Mouse (Mus musculus): ENCODE data around the gene Mcur1. TPM values are rescaled to one million over a fixed set of nuclear protein-coding genes. Genes with fewer than 3 reads are reported as not detected.

Mcur1 gene
- polyA plus RNA-seq, 1 experiment from 2014 or later: 5.4 TPM

DNA sequence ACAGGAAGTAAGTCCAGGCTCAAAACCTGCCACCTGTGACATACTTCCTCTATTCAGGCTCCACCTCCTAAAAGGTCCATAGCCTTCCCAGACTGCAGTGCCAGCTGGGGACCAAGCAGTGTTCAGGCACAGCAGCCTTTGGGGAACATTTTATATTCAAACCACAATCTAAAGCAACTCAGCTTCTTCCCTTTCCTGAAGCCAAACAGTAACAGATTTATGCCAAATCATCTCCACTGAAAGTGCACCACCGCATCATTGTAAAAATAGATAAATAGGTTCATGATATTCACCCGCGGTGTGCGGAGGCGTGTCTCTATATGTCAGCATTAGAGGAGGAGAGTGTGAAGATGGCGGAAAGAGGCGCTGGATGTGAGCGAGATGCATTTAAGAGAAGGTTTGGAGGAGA lies 45.0 kb downstream of the Mcur1 start:
- no peak overlapping the region for H3K9ac ChIP-seq (ENCODE audit: low read depth, low read length)
- H3K27me3 ChIP-seq (ENCODE audit: control insufficient read depth, insufficient read depth, low read depth, low read length): no peaks in the 10 kb centered on the region
- H3K4me2 ChIP-seq (ENCODE audit: low read depth, low read length): no peak overlapping the region
- no peak overlapping the region for H3K27ac ChIP-seq (ENCODE audit: low read length)
- ATAC-seq (ENCODE audit: low read depth): no peak
- WGBS (ENCODE audit: insufficient replicate concordance): 51% methylated on average over 8 of the region's 8 CpGs
- H3K4me3 ChIP-seq (ENCODE audit: low read depth, low read length): no peak overlapping the region
- H3K36me3 ChIP-seq (ENCODE audit: control insufficient read depth, insufficient read depth): no peaks in the 10 kb centered on the region
- no peaks in the 10 kb centered on the region for H3K9me3 ChIP-seq (replicated peaks; ENCODE audit: control insufficient read depth, low read length)
- H3K4me1 ChIP-seq (ENCODE audit: control insufficient read depth, low read depth, low read length): no peaks in the 10 kb centered on the region

DNA sequence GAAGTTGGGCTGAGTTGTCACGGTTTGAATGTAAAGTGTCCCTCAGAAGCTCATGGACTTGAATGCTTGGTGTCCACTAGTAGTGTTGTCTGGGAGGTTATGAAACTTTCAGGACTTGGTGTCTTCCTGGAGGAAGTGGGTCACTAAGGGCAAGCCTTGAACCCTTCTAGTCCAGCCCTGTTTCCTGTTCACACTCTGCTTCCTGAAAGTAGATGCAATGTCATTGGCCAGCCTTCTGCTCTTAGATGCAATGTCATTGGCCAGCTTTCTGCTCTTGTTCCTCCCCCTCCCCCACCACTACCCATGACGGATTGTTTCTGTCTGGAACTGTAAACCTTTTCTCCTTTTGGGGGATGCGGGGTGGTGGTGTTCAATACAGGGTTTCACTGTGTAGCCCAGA lies 47.3 kb downstream of the Mcur1 start:
- no peaks in the 10 kb centered on the region for H3K9me3 ChIP-seq (replicated peaks; ENCODE audit: control insufficient read depth, low read length)
- no peak overlapping the region for H3K9ac ChIP-seq (ENCODE audit: low read depth, low read length)
- no peak overlapping the region for H3K4me3 ChIP-seq (ENCODE audit: low read depth, low read length)
- ATAC-seq (ENCODE audit: low read depth): no peak
- H3K4me2 ChIP-seq (ENCODE audit: low read depth, low read length): no peak overlapping the region
- H3K4me1 ChIP-seq (ENCODE audit: control insufficient read depth, low read depth, low read length): no peaks in the 10 kb centered on the region
- no peaks in the 10 kb centered on the region for H3K27me3 ChIP-seq (ENCODE audit: control insufficient read depth, insufficient read depth, low read depth, low read length)
- H3K36me3 ChIP-seq (ENCODE audit: control insufficient read depth, insufficient read depth): no peaks in the 10 kb centered on the region
- WGBS (ENCODE audit: insufficient replicate concordance): 57% methylated on average over 3 of the region's 3 CpGs
- H3K27ac ChIP-seq (ENCODE audit: low read length): no peak overlapping the region

DNA sequence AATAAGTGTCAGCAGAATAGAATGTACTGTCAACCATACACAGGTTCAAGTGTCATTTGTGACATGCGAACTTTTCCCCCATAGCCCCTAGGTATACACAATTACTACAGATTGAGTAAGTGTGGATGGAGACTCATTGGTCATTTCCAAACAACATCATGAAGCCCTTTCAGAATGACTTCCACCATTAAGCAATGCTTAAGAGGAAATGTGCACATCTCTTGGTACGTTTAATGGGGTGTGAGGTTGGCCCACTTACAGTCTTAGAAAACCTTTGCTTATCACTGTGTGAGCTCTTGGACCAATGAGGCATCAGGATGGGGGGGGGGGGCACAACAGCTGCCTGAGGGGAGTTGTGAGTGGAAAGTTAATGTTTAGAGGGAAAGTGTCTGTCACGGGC lies 54.2 kb downstream of the Mcur1 start:
- Histone ChIP-seq H3K4me2 (ENCODE audit: low read depth, low read length) (no peak overlapping the region), H3K9me3 (replicated peaks; ENCODE audit: control insufficient read depth, low read length) (no peaks in the 10 kb centered on the region), H3K27me3 (ENCODE audit: control insufficient read depth, insufficient read depth, low read depth, low read length) (no peaks in the 10 kb centered on the region), H3K9ac (ENCODE audit: low read depth, low read length) (no peak overlapping the region), H3K36me3 (ENCODE audit: control insufficient read depth, insufficient read depth) (no peaks in the 10 kb centered on the region), H3K4me1 (ENCODE audit: control insufficient read depth, low read depth, low read length) (peaks cover 4% of the 10 kb centered on the region), H3K4me3 (ENCODE audit: low read depth, low read length) (no peak overlapping the region), H3K27ac (ENCODE audit: low read length) (no peak overlapping the region)
- ATAC-seq (ENCODE audit: low read depth): no peak
- WGBS (ENCODE audit: insufficient replicate concordance): 51% methylated on average over 3 of the region's 3 CpGs

DNA sequence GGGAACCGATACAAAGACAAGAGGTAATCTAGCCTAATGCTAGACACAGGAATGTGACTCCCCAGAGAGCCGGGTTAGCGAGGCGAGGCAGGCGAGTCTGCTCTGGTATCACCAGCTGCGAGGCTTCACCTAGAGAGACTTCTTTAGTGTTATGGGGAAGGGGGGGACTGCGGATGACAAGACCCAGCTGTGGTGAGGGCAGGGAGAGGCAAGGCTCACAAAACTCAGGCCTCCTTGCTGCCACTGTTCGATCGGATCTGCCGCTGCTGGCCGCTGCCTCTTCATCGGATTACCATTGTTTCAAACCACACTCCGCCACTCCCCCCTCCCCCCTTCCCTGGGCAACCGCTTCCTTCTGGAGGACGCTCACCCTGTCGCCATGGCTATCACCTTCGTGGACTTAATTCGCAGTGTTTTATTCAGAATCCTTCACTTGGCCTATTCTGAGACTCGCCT lies 56.6 kb downstream of the Mcur1 start:
- WGBS (ENCODE audit: insufficient replicate concordance): 4% methylated on average over 19 of the region's 19 CpGs
- Histone ChIP-seq H3K4me1 (ENCODE audit: control insufficient read depth, low read depth, low read length) (peaks cover 4% of the 10 kb centered on the region), H3K9me3 (replicated peaks; ENCODE audit: control insufficient read depth, low read length) (no peaks in the 10 kb centered on the region), H3K4me3 (ENCODE audit: low read depth, low read length) (peak overlapping the region; percentile 18; the same call in 1 of the 2 replicates), H3K27me3 (ENCODE audit: control insufficient read depth, insufficient read depth, low read depth, low read length) (no peaks in the 10 kb centered on the region), H3K36me3 (ENCODE audit: control insufficient read depth, insufficient read depth) (no peaks in the 10 kb centered on the region), H3K9ac (ENCODE audit: low read depth, low read length) (no peak overlapping the region), H3K27ac (ENCODE audit: low read length) (no peak overlapping the region), H3K4me2 (ENCODE audit: low read depth, low read length) (peak overlapping the region; percentile 50)
- ATAC-seq (ENCODE audit: low read depth): no peak

DNA sequence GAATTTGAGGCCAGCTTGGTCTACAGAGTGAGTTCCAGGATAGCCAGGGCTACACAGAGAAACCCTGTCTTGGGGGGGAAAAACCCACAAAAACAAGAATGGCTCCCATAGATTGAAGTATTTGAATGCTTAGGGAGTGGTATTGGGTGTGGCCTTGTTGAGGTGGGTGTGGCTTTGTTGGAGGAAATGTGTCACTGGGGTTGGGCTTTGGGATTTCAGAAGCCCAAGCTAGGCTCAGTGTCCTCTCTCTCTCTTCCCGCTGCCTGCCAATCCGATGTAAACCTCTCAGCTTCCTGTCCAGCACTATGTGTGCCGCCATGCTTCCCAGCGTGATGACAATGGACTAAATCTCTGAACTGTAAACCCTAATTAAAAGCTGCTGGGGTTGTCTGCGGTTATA lies 58.4 kb downstream of the Mcur1 start:
- no peak for ATAC-seq (ENCODE audit: low read depth)
- no peaks in the 10 kb centered on the region for H3K36me3 ChIP-seq (ENCODE audit: control insufficient read depth, insufficient read depth)
- H3K4me1 ChIP-seq (ENCODE audit: control insufficient read depth, low read depth, low read length): peaks cover 4% of the 10 kb centered on the region
- H3K27me3 ChIP-seq (ENCODE audit: control insufficient read depth, insufficient read depth, low read depth, low read length): no peaks in the 10 kb centered on the region
- H3K4me2 ChIP-seq (ENCODE audit: low read depth, low read length): no peak overlapping the region
- no peak overlapping the region for H3K4me3 ChIP-seq (ENCODE audit: low read depth, low read length)
- WGBS (ENCODE audit: insufficient replicate concordance): 90% methylated on average over 5 of the region's 5 CpGs
- H3K9me3 ChIP-seq (replicated peaks; ENCODE audit: control insufficient read depth, low read length): no peaks in the 10 kb centered on the region
- no peak overlapping the region for H3K27ac ChIP-seq (ENCODE audit: low read length)
- H3K9ac ChIP-seq (ENCODE audit: low read depth, low read length): no peak overlapping the region

DNA sequence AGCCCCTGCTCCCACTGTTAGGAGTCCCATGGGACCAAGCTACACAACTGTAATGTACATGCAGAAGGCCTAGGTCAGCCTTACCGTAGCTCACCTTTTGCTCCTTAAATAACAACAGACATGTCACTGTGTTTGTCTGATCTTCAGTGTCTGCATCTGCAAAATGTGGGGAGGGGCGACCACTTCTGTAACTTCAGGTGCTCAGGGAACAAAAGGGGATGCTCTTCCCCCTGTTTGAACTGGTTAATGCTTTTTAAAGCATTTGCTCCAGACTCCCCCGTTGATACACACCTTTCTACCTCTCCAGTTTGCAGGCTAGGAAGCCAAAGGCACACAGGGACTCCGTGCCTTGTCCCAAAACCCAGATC lies 59.5 kb downstream of the Mcur1 start:
- H3K4me1 ChIP-seq (ENCODE audit: control insufficient read depth, low read depth, low read length): peaks cover 4% of the 10 kb centered on the region
- H3K9me3 ChIP-seq (replicated peaks; ENCODE audit: control insufficient read depth, low read length): no peaks in the 10 kb centered on the region
- no peak overlapping the region for H3K4me3 ChIP-seq (ENCODE audit: low read depth, low read length)
- no peak overlapping the region for H3K4me2 ChIP-seq (ENCODE audit: low read depth, low read length)
- 70% methylated on average over 4 of the region's 4 CpGs for WGBS (ENCODE audit: insufficient replicate concordance)
- ATAC-seq (ENCODE audit: low read depth): no peak
- no peak overlapping the region for H3K9ac ChIP-seq (ENCODE audit: low read depth, low read length)
- H3K36me3 ChIP-seq (ENCODE audit: control insufficient read depth, insufficient read depth): no peaks in the 10 kb centered on the region
- no peak overlapping the region for H3K27ac ChIP-seq (ENCODE audit: low read length)
- H3K27me3 ChIP-seq (ENCODE audit: control insufficient read depth, insufficient read depth, low read depth, low read length): no peaks in the 10 kb centered on the region

DNA sequence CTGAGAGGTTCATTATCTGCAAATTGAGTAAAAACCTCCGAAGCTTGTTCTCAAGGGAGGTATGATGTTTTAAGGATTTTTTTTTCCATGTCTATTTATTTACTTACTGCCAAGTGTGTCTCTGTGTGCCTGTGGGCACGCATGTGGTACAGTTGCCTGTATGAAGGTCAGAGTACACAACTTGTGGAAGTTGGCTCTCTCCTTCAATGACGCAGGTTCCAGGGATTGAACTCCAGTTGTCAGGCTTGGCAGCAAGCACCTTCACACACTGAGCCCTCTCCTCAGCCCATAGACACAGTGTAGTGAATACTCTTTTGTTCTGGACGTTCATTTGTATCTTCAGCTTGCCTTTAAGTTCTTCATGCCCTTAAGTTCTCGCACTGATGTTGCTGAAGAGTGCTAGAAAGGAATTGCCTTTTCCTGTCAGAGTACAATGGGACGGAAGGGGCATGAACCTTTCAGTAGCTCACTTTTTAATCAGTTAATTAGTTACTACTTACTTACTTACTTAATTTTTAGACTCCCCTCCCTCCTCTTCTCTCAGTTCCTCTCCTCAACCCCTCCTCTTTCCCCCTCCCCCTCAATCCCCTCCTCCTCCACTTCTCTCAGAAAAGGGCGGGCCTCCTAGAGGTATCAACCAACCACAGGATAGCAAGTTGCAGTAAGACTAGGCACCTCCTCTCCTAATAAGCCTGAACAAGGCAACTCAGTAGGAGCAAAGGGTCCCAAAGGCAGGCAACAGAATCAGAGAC lies 60.1 kb downstream of the Mcur1 start:
- Histone ChIP-seq H3K4me2 (ENCODE audit: low read depth, low read length) (no peak overlapping the region), H3K9ac (ENCODE audit: low read depth, low read length) (no peak overlapping the region), H3K9me3 (replicated peaks; ENCODE audit: control insufficient read depth, low read length) (no peaks in the 10 kb centered on the region), H3K4me3 (ENCODE audit: low read depth, low read length) (no peak overlapping the region), H3K4me1 (ENCODE audit: control insufficient read depth, low read depth, low read length) (peaks cover 4% of the 10 kb centered on the region), H3K27me3 (ENCODE audit: control insufficient read depth, insufficient read depth, low read depth, low read length) (no peaks in the 10 kb centered on the region), H3K36me3 (ENCODE audit: control insufficient read depth, insufficient read depth) (no peaks in the 10 kb centered on the region), H3K27ac (ENCODE audit: low read length) (no peak overlapping the region)
- no peak for ATAC-seq (ENCODE audit: low read depth)
- 57% methylated on average over 7 of the region's 7 CpGs for WGBS (ENCODE audit: insufficient replicate concordance)

DNA sequence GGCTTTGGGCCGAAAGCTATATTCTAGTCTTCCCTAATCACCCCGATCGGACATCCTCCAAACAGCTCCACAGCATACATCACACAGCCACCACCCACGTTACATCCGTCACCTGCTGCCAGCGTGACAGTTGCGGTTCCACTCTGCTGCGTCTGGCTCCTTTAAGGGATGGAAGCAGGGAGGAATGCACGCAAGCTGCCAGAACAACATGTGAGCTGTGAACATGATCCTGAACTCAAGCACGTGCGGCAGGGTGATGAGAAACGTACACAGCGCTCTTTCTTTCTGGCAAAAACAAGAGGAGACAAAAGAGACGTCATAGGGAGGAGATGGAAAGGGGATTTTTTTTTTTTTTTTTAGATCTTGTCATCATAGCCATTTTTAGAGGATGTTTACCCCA lies 61.1 kb downstream of the Mcur1 start:
- Histone ChIP-seq H3K9me3 (replicated peaks; ENCODE audit: control insufficient read depth, low read length) (no peaks in the 10 kb centered on the region), H3K4me1 (ENCODE audit: control insufficient read depth, low read depth, low read length) (peaks cover 4% of the 10 kb centered on the region), H3K27ac (ENCODE audit: low read length) (no peak overlapping the region), H3K9ac (ENCODE audit: low read depth, low read length) (no peak overlapping the region), H3K4me3 (ENCODE audit: low read depth, low read length) (no peak overlapping the region), H3K27me3 (ENCODE audit: control insufficient read depth, insufficient read depth, low read depth, low read length) (no peaks in the 10 kb centered on the region), H3K36me3 (ENCODE audit: control insufficient read depth, insufficient read depth) (no peaks in the 10 kb centered on the region), H3K4me2 (ENCODE audit: low read depth, low read length) (no peak overlapping the region)
- ATAC-seq (ENCODE audit: low read depth): no peak
- WGBS (ENCODE audit: insufficient replicate concordance): 78% methylated on average over 14 of the region's 14 CpGs

DNA sequence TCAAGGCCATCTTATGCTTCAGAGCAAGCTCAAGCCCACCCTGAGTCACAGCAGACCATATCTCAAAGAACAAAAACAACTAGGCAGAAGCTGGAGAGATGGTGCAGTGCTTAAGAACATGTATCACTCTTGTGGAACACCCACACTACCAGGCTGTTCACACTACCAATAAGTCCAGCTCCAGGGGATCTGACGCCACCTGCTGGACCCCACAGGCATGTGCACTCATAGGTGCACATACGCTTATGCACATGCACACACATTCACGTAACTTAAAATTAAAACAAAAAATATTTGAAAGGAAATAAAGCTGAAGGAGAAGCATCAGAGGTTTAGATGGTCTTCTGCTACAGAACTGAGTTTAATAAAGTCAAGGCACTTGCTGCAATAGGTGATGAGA lies 62.2 kb downstream of the Mcur1 start:
- ATAC-seq (ENCODE audit: low read depth): no peak
- H3K4me1 ChIP-seq (ENCODE audit: control insufficient read depth, low read depth, low read length): no peaks in the 10 kb centered on the region
- H3K4me2 ChIP-seq (ENCODE audit: low read depth, low read length): no peak overlapping the region
- H3K9ac ChIP-seq (ENCODE audit: low read depth, low read length): no peak overlapping the region
- no peaks in the 10 kb centered on the region for H3K36me3 ChIP-seq (ENCODE audit: control insufficient read depth, insufficient read depth)
- H3K27me3 ChIP-seq (ENCODE audit: control insufficient read depth, insufficient read depth, low read depth, low read length): no peaks in the 10 kb centered on the region
- no peak overlapping the region for H3K27ac ChIP-seq (ENCODE audit: low read length)
- no peak overlapping the region for H3K4me3 ChIP-seq (ENCODE audit: low read depth, low read length)
- no peaks in the 10 kb centered on the region for H3K9me3 ChIP-seq (replicated peaks; ENCODE audit: control insufficient read depth, low read length)
- 80% methylated on average over 3 of the region's 3 CpGs for WGBS (ENCODE audit: insufficient replicate concordance)

Measured in liver, embryonic 16.5 days (tissue).